Mouse (Mus musculus) testis, adult 2 months (tissue): ENCODE results near the gene BC030500.

Source experiments
- CTCF ChIP-seq: fragments of 200-500 bp; IDR thresholded peaks from 2 replicates; pipeline ENCODE4 v1.5.1; 2012; ENCODE audit warnings: low read depth, mild to moderate bottlenecking, inconsistent platforms, low read length, moderate library complexity; ENCODE audit not compliant: control insufficient read depth, insufficient read depth, insufficient replicate concordance
- POLR2A ChIP-seq: fragments of 200-500 bp; IDR thresholded peaks from 2 replicates; pipeline ENCODE4 v1.6.1; 2012; ENCODE audit warnings: low read depth, mild to moderate bottlenecking, inconsistent platforms, low read length, moderate library complexity; ENCODE audit not compliant: control insufficient read depth

- TF ChIP-seq CTCF (no peak), POLR2A (no peak)
Observed at GRCm38 (mm10) chr8:58913640-58913968, 2.0 kb downstream of the BC030500 start.
